Mouse (Mus musculus) cortical plate, adult 2 months (tissue): ENCODE measurements around the gene Frmd4a.

ENCODE experiments used
- CTCF ChIP-seq: fragments of 200-500 bp; IDR thresholded peaks from 2 replicates; pipeline ENCODE4 v1.5.1; 2011; ENCODE audit warnings: mild to moderate bottlenecking, control low read depth, low read length; ENCODE audit not compliant: insufficient read depth; ENCODE audit errors: extremely low read depth
- POLR2A ChIP-seq: fragments of 200-500 bp; IDR thresholded peaks from 2 replicates; pipeline ENCODE4 v1.6.1; 2011; ENCODE audit warnings: mild to moderate bottlenecking, low read length, control low read depth; ENCODE audit not compliant: insufficient read depth; ENCODE audit errors: extremely low read depth

DNA sequence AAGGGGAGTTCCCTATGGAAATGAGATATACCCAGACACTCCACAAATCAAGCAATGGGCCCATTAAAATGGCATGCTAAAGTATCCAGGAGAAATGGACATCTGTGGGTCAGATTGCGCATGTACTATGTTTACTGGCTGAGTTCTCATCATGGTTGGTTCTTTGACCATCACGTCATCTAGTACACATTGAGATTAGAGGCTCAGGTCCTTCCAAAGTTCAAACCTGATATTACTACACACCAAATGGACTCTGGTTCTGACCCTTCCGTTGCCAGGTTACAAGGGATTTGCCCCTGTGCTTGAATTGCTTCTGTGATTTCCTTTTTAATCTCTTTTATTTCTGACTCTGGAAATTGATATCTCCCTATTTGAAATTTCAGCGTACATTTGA is 137.1 kb downstream of the Frmd4a start:
- TF ChIP-seq CTCF (no peak), POLR2A (no peak)
